Mouse (Mus musculus) E14TG2a.4 (cell line): ENCODE measurements around the gene Klc1.
"Not testable (repeated sequence)": the region's sequence is repeated elsewhere in the genome, so short reads cannot be mapped to it uniquely, and the experiment has no call there.

ENCODE experiments used
- H3K27me3 ChIP-seq: 2 replicates; pipeline ENCODE4 v1.6.1; 2014; ENCODE audit warnings: low read length, control low read depth; ENCODE audit not compliant: insufficient read depth
- H3K36me3 ChIP-seq: 2 replicates; pipeline ENCODE4 v1.6.1; 2014; ENCODE audit warnings: low read length, control low read depth; ENCODE audit not compliant: insufficient read depth
- H3K4me1 ChIP-seq: replicated peaks from 2 replicates; pipeline ENCODE4 v1.6.1; 2014; ENCODE audit warnings: low read depth, low read length, control low read depth
- H3K4me3 ChIP-seq: replicated peaks from 2 replicates; pipeline ENCODE4 v1.5.1; 2014; ENCODE audit warnings: mild to moderate bottlenecking, low read length
- H3K9me3 ChIP-seq: 2 replicates; pipeline ENCODE4 v1.6.1; 2014; ENCODE audit warnings: low read length, control low read depth
- CTCF ChIP-seq: conservative IDR thresholded peaks from 2 replicates; pipeline ENCODE4 v1.5.1; 2014; ENCODE audit warnings: low read length
- NANOG ChIP-seq: IDR thresholded peaks from 2 replicates; pipeline ENCODE4 v1.6.1; 2014; ENCODE audit warnings: borderline replicate concordance, low read length, mixed read lengths
- POU5F1 ChIP-seq: IDR thresholded peaks from 2 replicates; pipeline ENCODE4 v1.6.1; 2014; ENCODE audit warnings: low read length, borderline replicate concordance

Klc1 gene

GRCm38 (mm10) chr12:111758381-111759175 is at the start of gene Klc1:
Gene Klc1, plus strand, starts transcription at chr12:111758849.
- peaks cover 56% of the 10 kb centered on the region for H3K4me1 ChIP-seq
- H3K9me3 ChIP-seq = no peaks in the 10 kb centered on the region
- H3K27me3 ChIP-seq = peaks cover 25% of the 10 kb centered on the region
- peak within 1 kb of the TSS; percentile 94 for H3K4me3 ChIP-seq
- H3K36me3 ChIP-seq = peaks cover 11% of the 10 kb centered on the region
- TF ChIP-seq POU5F1 (no peak), CTCF (no peak), NANOG (no peak)

DNA sequence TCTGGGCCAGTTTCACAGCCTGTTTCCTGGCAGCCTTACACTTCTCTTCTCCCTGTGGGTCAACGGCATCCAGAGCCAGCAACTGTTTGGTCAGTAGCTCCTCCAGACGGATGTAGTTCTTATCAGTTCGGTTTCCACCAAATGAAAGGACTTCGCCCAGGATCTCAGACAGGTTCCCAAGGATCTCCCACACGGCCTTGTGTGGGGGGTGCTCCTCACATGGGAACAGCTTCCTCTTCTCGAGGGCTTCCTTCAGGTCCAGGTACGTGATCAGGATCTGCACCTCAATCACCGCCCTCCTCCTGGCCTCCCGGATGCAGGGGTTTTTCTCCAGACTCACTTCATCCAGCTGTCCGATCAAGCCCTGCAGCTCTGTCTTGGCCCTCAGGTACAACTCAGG is 48.6 kb upstream of the Klc1 start:
- peaks cover 77% of the 10 kb centered on the region for H3K4me1 ChIP-seq
- H3K36me3 ChIP-seq = peaks cover 36% of the 10 kb centered on the region
- TF ChIP-seq POU5F1 = no peak
- peaks cover 8% of the 10 kb centered on the region for H3K27me3 ChIP-seq
- H3K4me3 ChIP-seq = no peak overlapping the region
- no peaks in the 10 kb centered on the region for H3K9me3 ChIP-seq

DNA sequence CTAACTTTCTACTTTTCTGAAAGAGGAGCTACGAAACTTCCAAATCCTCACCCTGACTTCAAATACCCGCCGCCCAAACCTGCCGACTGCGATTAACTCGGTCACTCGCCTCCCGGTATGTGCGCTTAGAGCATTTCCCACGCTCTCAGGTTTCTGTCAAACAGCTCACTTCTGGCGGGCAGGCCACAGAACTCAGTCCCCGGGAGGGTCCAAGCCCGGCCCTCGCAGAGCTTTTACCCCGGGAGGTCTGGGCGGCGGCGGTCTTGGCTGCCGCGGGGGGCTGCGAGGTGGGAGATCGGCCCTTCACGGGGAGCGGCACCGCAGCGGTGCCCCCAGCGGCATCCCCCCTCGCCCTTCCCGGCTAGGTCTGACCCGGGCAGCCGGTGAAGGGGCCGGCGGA is 46.2 kb upstream of the Klc1 start:
- peak overlapping the region; percentile 97 for H3K4me3 ChIP-seq
- no peak for TF ChIP-seq NANOG
- TF ChIP-seq CTCF = no peak
- no peak for TF ChIP-seq POU5F1

DNA sequence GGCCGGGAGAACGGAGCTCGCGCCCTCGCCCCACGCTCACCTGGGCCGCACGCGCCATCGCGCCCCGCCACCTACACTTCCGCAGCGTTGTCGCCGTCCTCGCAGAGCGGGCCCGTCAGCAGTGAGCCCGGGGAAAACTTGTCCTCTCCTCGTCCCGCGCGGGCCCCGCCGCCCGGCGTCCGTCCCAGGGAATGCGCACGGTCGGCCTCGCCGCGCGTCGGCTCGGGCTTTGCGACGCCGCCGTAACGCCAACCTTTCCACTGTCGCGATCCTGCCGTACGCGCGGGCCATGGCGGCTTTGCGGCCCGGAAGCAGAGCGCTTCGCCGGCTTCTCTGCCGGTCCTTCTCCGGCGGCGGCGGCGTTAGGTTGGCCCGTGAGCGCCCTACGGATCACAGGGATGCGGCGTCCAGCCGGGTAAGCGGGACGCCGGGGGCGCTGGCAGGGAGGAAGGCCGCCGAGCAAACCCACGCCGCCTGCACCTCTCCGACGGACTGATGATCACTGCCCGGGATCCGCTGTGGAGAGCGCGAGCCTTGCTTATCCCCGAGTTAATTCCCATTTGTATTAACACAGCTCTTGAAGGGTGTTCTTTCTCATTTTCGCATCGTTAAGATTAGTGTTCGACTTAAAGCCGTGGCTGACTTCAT is 45.5 kb upstream of the Klc1 start, which contains the start of the genes Bag5 and Apopt1:
Gene Bag5 (minus strand): TSS at position 254 of the 648 bp plus-strand sequence.
Gene Apopt1 (plus strand): TSS at position 258 of the 648 bp plus-strand sequence.
- peaks cover 43% of the 10 kb centered on the region for H3K36me3 ChIP-seq
- no peaks in the 10 kb centered on the region for H3K9me3 ChIP-seq
- peaks cover 8% of the 10 kb centered on the region for H3K27me3 ChIP-seq
- no peak for TF ChIP-seq CTCF
- no peak for TF ChIP-seq POU5F1
- H3K4me3 ChIP-seq = peak within 1 kb of the TSS; percentile 97
- H3K4me1 ChIP-seq = peaks cover 75% of the 10 kb centered on the region

More for the DNA sequence above, 46.2 kb upstream of the Klc1 start:
- Histone ChIP-seq H3K4me1 (peaks cover 75% of the 10 kb centered on the region), H3K9me3 (no peaks in the 10 kb centered on the region), H3K27me3 (peaks cover 8% of the 10 kb centered on the region), H3K36me3 (peaks cover 43% of the 10 kb centered on the region)

DNA sequence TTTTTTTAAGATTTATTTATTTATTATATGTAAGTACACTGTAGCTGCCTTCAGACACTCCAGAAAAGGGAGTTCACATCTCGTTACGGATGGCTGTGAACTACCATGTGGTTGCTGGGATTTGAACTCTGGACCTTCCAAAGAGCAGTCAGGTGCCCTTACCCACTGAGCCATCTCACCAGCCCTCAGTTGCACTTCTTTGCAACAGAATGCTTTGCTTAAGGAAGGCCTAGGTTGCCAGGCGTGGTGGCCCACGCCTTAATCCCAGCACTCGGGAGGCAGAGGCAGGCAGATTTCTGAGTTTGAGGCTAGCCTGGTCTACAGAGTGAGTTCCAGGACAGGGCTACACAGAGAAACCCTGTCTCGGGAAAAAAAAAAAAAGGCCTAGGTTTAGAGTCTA is 44.8 kb upstream of the Klc1 start:
- peaks cover 39% of the 10 kb centered on the region for H3K36me3 ChIP-seq
- H3K4me3 ChIP-seq = peak overlapping the region; percentile 97
- not testable (repeated sequence) for H3K27me3 ChIP-seq, H3K9me3 ChIP-seq
- peaks cover 80% of the 10 kb centered on the region for H3K4me1 ChIP-seq

- TF ChIP-seq NANOG = no peak
- no peak for TF ChIP-seq POU5F1
- TF ChIP-seq CTCF = no peak
- Histone ChIP-seq H3K36me3 (peaks cover 19% of the 10 kb centered on the region), H3K27me3 (peaks cover 6% of the 10 kb centered on the region), H3K4me3 (no peak overlapping the region), H3K9me3 (no peaks in the 10 kb centered on the region), H3K4me1 (peaks cover 68% of the 10 kb centered on the region)
Measured at GRCm38 (mm10) chr12:111716505-111716904, 42.1 kb upstream of the Klc1 start.

DNA sequence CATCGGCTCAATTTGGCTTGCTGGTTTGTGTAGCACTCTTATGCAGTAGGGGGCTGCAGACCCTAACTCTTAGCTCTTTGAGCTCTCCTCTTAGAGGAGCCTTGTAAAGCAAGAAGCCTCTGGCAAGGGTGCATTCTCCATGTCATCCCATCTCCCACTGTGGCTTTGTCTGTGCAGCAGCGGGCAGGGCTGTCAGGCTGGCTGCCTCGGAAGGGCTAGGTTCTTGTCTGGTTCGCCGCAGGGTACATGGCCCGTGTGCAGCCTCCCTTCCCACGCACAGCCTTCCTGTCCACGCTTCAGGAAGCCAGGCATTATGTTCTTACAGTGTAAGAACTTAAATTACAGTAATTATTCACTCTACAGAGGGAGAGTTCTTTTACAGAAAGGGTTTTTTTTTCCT is 40.0 kb upstream of the Klc1 start:
- TF ChIP-seq NANOG (no peak), POU5F1 (no peak), CTCF (no peak)
- H3K4me1 ChIP-seq = peaks cover 59% of the 10 kb centered on the region
- no peaks in the 10 kb centered on the region for H3K9me3 ChIP-seq
- no peak overlapping the region for H3K4me3 ChIP-seq
- H3K27me3 ChIP-seq = no peaks in the 10 kb centered on the region
- H3K36me3 ChIP-seq = peaks cover 22% of the 10 kb centered on the region

DNA sequence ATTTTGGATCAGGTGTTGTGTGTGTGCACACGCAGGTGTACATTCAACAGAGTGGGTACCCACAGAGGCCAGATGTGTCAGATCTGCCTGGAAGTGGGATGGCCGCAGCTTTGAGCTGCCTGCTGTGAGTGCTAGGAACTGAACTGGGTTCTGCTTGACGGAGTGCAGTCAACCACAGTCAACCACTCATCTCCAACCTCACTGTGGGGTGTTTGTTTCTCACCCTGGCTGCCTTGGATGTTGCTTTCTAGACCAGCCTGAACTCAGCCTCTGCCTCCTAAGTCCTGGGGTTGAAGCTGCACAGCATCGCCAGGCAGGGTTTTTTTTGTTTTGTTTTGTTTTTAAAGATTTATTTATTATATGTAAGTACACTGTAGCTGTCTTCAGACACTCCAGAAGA is 38.4 kb upstream of the Klc1 start:
- Histone ChIP-seq H3K9me3 (no peaks in the 10 kb centered on the region), H3K4me3 (no peak overlapping the region; the same call in 1 of the 2 replicates), H3K4me1 (peaks cover 56% of the 10 kb centered on the region), H3K27me3 (no peaks in the 10 kb centered on the region), H3K36me3 (peaks cover 28% of the 10 kb centered on the region)
- TF ChIP-seq NANOG (no peak), POU5F1 (no peak), CTCF (no peak)

DNA sequence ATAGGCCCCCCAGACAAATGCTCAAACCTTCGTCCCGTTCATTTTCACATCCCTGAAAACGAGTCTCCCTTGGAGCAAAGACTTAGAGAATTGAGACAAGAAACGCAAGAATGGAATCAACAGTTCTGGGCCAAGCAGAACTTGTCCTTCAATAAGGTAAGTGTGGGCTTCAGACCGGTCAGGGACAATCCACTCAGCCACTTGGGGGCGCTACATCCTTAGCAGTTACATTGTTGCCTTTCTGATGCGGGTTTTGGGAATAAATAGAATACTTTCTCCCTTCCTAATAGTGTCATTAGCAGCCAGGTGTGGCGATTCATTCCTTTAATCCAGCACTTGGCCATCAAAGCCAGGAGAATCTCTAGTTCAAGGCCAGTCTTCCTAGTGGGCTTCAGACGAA is 36.0 kb upstream of the Klc1 start:
- no peak overlapping the region for H3K4me3 ChIP-seq
- H3K4me1 ChIP-seq = peaks cover 63% of the 10 kb centered on the region
- no peak for TF ChIP-seq NANOG
- TF ChIP-seq CTCF = peak; percentile 78
- no peaks in the 10 kb centered on the region for H3K9me3 ChIP-seq
- H3K36me3 ChIP-seq = peaks cover 42% of the 10 kb centered on the region
- H3K27me3 ChIP-seq = no peaks in the 10 kb centered on the region
